Mouse (Mus musculus): ENCODE data around the gene Elmo1. TPM values are rescaled to one million over a fixed set of nuclear protein-coding genes. Genes with fewer than 3 reads are reported as not detected.

Gene Elmo1
- total and polyA plus RNA-seq, 3 experiments, result 23.1 to 50.2 (median 32.2) TPM

GRCm38 (mm10) chr13:20623071-20623850 is 532.9 kb downstream of the Elmo1 start:
- Histone ChIP-seq H3K36me3 (replicated peaks in 1 of 2; ENCODE audit: control insufficient read depth in 1 of 2, insufficient read depth in 1 of 2, low read length in 1 of 2) (no peaks in the 10 kb centered on the region), H3K9me3 (replicated peaks; ENCODE audit: low read length) (peaks cover 3% of the 10 kb centered on the region), H3K9ac (ENCODE audit: insufficient read depth, low read depth) (no peak overlapping the region), H3K4me3 (replicated peaks in 1 of 3; ENCODE audit: low read depth in 2 of 3, low read length in 2 of 3, poor library complexity in 1 of 3) (no peak overlapping the region), H3K4me1 (ENCODE audit: control insufficient read depth in 1 of 2, insufficient read depth in 2 of 2) (no peaks in the 10 kb centered on the region), H3K27ac (ENCODE audit: insufficient read depth, low read depth) (no peak overlapping the region), H3K4me2 (ENCODE audit: insufficient read depth, low read depth, poor library complexity, severe bottlenecking) (no peak overlapping the region), H3K79me2 (replicated peaks; ENCODE audit: control insufficient read depth, extremely low read depth, insufficient read depth, poor library complexity, severe bottlenecking) (no peaks in the 10 kb centered on the region), H3K27me3 (replicated peaks) (no peaks in the 10 kb centered on the region)
- in situ Hi-C loops (cut with MboI; ENCODE audit: low pct_ligation_motif_present, low pct_unique_long_range_greater_than_20kb, low sequenced_read_pairs) (no loop called here), dilution Hi-C loops (cut with MboI; ENCODE audit: extremely low pct_ligation_motif_present, extremely low pct_unique_long_range_greater_than_20kb, low sequenced_read_pairs) (no loop called here)
- TF ChIP-seq MAFK (IDR thresholded peaks at IDR 0.05; ENCODE audit: insufficient replicate concordance, low read length), result no peak
- no peak for TF ChIP-seq IRF4 (IDR thresholded peaks at IDR 0.05; ENCODE audit: low read depth, low read length)
- TF ChIP-seq HCFC1 (IDR thresholded peaks at IDR 0.05; ENCODE audit: low read depth, low read length), result no peak
- TF ChIP-seq USF2 (conservative IDR thresholded peaks at IDR 0.05; ENCODE audit: low read depth, low read length), result no peak
- TF ChIP-seq SMC3 (IDR thresholded peaks at IDR 0.05; ENCODE audit: low read depth, low read length), result no peak
- no peak for DNase-seq (ENCODE audit: extremely low read depth)

- dilution Hi-C loops (cut with MboI; ENCODE audit: extremely low pct_ligation_motif_present, extremely low pct_unique_long_range_greater_than_20kb, low sequenced_read_pairs), result no loop called here
Measured at GRCm38 (mm10) chr13:20627796-20628195, 537.4 kb downstream of the Elmo1 start.

GRCm38 (mm10) chr13:20632477-20632876 is 542.1 kb downstream of the Elmo1 start:
- H3K27ac ChIP-seq (ENCODE audit: insufficient read depth, low read depth), result no peak overlapping the region
- H3K9ac ChIP-seq (ENCODE audit: insufficient read depth, low read depth), result no peak overlapping the region
- H3K4me2 ChIP-seq (ENCODE audit: insufficient read depth, low read depth, poor library complexity, severe bottlenecking), result no peak overlapping the region
- in situ Hi-C loops (cut with MboI; ENCODE audit: low pct_ligation_motif_present, low pct_unique_long_range_greater_than_20kb, low sequenced_read_pairs) (no loop called here), dilution Hi-C loops (cut with MboI; ENCODE audit: extremely low pct_ligation_motif_present, extremely low pct_unique_long_range_greater_than_20kb, low sequenced_read_pairs) (no loop called here)
- no peak overlapping the region for H3K4me3 ChIP-seq (replicated peaks in 1 of 3; ENCODE audit: low read depth in 2 of 3, low read length in 2 of 3, poor library complexity in 1 of 3)
- H3K4me1 ChIP-seq (ENCODE audit: control insufficient read depth in 1 of 2, insufficient read depth in 2 of 2), result no peaks in the 10 kb centered on the region
- no peaks in the 10 kb centered on the region for H3K79me2 ChIP-seq (replicated peaks; ENCODE audit: control insufficient read depth, extremely low read depth, insufficient read depth, poor library complexity, severe bottlenecking)
- no peaks in the 10 kb centered on the region for H3K27me3 ChIP-seq (replicated peaks)
- no peaks in the 10 kb centered on the region for H3K9me3 ChIP-seq (replicated peaks; ENCODE audit: low read length)
- no peaks in the 10 kb centered on the region for H3K36me3 ChIP-seq (replicated peaks in 1 of 2; ENCODE audit: control insufficient read depth in 1 of 2, insufficient read depth in 1 of 2, low read length in 1 of 2)
- no peak for DNase-seq (ENCODE audit: extremely low read depth)
- TF ChIP-seq IRF4 (IDR thresholded peaks at IDR 0.05; ENCODE audit: low read depth, low read length) (no peak), MAFK (IDR thresholded peaks at IDR 0.05; ENCODE audit: insufficient replicate concordance, low read length) (no peak), GABPA (IDR thresholded peaks at IDR 0.05; ENCODE audit: insufficient replicate concordance, low read depth, low read length) (no peak), MAX (IDR thresholded peaks at IDR 0.05; ENCODE audit: low read length) (no peak), NELFE (IDR thresholded peaks at IDR 0.05; ENCODE audit: low read depth, low read length) (no peak), MAZ (IDR thresholded peaks at IDR 0.05; ENCODE audit: low read depth, low read length) (no peak), ETS1 (conservative IDR thresholded peaks at IDR 0.05; ENCODE audit: low read depth, low read length) (no peak), RAD21 (IDR thresholded peaks at IDR 0.05; ENCODE audit: low read depth, low read length) (no peak)

More at GRCm38 (mm10) chr13:20627796-20628195, 537.4 kb downstream of the Elmo1 start:
- peaks cover 3% of the 10 kb centered on the region for H3K9me3 ChIP-seq (replicated peaks; ENCODE audit: low read length)
- H3K27ac ChIP-seq (ENCODE audit: insufficient read depth, low read depth), result no peak overlapping the region
- DNase-seq (ENCODE audit: extremely low read depth), result no peak
- H3K36me3 ChIP-seq (replicated peaks in 1 of 2; ENCODE audit: control insufficient read depth in 1 of 2, insufficient read depth in 1 of 2, low read length in 1 of 2), result no peaks in the 10 kb centered on the region
- TF ChIP-seq PAX5 (IDR thresholded peaks at IDR 0.05; ENCODE audit: low read length), result no peak
- no peak for TF ChIP-seq RCOR1 (conservative IDR thresholded peaks at IDR 0.05; ENCODE audit: low read depth, low read length)
- no peak for TF ChIP-seq ELF1 (IDR thresholded peaks at IDR 0.05; ENCODE audit: low read depth, low read length)
- TF ChIP-seq KAT2A (IDR thresholded peaks at IDR 0.05; ENCODE audit: insufficient replicate concordance, low read length), result no peak
- TF ChIP-seq E2F4 (IDR thresholded peaks at IDR 0.05; ENCODE audit: insufficient replicate concordance, low read depth, low read length), result no peak
- TF ChIP-seq POLR2A (IDR thresholded peaks at IDR 0.05; ENCODE audit: low read depth, low read length), result no peak
- no peak for TF ChIP-seq JUND (conservative IDR thresholded peaks at IDR 0.05; ENCODE audit: low read depth, low read length)
- TF ChIP-seq BHLHE40 (IDR thresholded peaks at IDR 0.05; ENCODE audit: low read depth, low read length), result no peak
- no peak for TF ChIP-seq SIN3A (IDR thresholded peaks at IDR 0.05; ENCODE audit: low read length)
- TF ChIP-seq UBTF (IDR thresholded peaks at IDR 0.05; ENCODE audit: low read depth, low read length), result no peak
- no peak for TF ChIP-seq TBP (conservative IDR thresholded peaks at IDR 0.05; ENCODE audit: low read depth, low read length)
- no peak for TF ChIP-seq GABPA (IDR thresholded peaks at IDR 0.05; ENCODE audit: insufficient replicate concordance, low read depth, low read length)
- no peak for TF ChIP-seq USF2 (conservative IDR thresholded peaks at IDR 0.05; ENCODE audit: low read depth, low read length)
- no peak for TF ChIP-seq MAFK (IDR thresholded peaks at IDR 0.05; ENCODE audit: insufficient replicate concordance, low read length)
- no peak for TF ChIP-seq NRF1 (IDR thresholded peaks at IDR 0.05; ENCODE audit: low read depth, low read length)
- no peak for TF ChIP-seq IRF4 (IDR thresholded peaks at IDR 0.05; ENCODE audit: low read depth, low read length)
- TF ChIP-seq USF1 (IDR thresholded peaks at IDR 0.05; ENCODE audit: low read depth, low read length), result no peak
- no peak for TF ChIP-seq TCF12 (IDR thresholded peaks at IDR 0.05; ENCODE audit: low read depth, low read length)
- no peak overlapping the region for H3K4me3 ChIP-seq (replicated peaks in 1 of 3; ENCODE audit: low read depth in 2 of 3, low read length in 2 of 3, poor library complexity in 1 of 3)
- no peak overlapping the region for H3K9ac ChIP-seq (ENCODE audit: insufficient read depth, low read depth)
- in situ Hi-C loops (cut with MboI; ENCODE audit: low pct_ligation_motif_present, low pct_unique_long_range_greater_than_20kb, low sequenced_read_pairs), result no loop called here
- no peaks in the 10 kb centered on the region for H3K4me1 ChIP-seq (ENCODE audit: control insufficient read depth in 1 of 2, insufficient read depth in 2 of 2)
- H3K27me3 ChIP-seq (replicated peaks), result no peaks in the 10 kb centered on the region
- no peaks in the 10 kb centered on the region for H3K79me2 ChIP-seq (replicated peaks; ENCODE audit: control insufficient read depth, extremely low read depth, insufficient read depth, poor library complexity, severe bottlenecking)
- H3K4me2 ChIP-seq (ENCODE audit: insufficient read depth, low read depth, poor library complexity, severe bottlenecking), result no peak overlapping the region
